Mouse (Mus musculus): ENCODE data around the gene Umps. TPM values are rescaled to one million over a fixed set of nuclear protein-coding genes. Genes with fewer than 3 reads are reported as not detected.

Umps gene
- 17.5 and 18.7 TPM in 2 replicates for polyA plus RNA-seq (2015; fragmentation: Nextera tagmentation; extraction: Ambion mirVana)

DNA sequence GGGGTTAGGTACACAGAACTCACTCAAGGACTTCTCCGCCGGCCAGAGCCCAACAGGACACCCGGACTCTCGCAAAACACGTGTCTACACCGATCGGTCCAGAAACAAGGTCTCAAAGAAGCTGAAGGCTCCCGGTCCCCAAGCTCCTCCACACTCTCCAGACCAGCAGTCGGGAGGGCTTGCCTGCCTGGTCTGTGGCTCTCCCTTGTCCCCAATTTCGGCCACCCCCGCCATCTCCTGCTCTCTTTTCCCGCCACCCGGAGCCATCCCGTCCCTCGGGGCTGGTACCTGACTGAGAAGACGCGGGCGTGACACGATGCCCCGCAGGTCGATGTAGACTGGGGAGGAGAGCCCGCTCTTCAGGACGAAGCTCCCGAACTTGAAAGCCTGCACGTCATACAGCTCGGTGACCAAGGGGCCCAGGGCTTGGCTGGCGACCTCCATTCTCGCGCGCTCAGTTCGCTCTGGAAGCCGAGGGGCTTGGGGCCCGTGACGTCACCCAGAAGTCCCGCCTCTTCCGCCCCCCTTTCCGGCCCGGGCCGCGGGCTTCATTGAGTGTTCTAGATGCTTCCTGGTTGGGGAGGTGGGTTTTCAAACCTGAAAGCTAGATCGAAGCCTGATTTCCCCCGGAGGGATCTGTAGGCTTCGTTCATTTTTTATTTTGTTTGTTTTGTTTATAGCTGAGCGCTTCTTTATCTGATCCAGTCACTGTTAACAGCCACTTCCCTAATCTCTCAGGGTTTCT lies at the start of gene Umps:
Umps (minus strand) TSS at position 501 of the 745 bp plus-strand sequence.

Other genes starting within 250 kb of the Umps start
- not detected in 2 replicates for gene Muc13, start 173.0 kb downstream of the Umps start, polyA plus RNA-seq (2015; fragmentation: Nextera tagmentation; extraction: Ambion mirVana)
- gene Itgb5, start 137.4 kb downstream of the Umps start, polyA plus RNA-seq (2015; fragmentation: Nextera tagmentation; extraction: Ambion mirVana) = 20.9 and 22.4 TPM in 2 replicates

All from neural tube, postnatal 0 days (tissue).